Mouse (Mus musculus): ENCODE measurements around the gene Setd1b. TPM values are rescaled to one million over a fixed set of nuclear protein-coding genes. Genes with fewer than 3 reads are reported as not detected.
A peak's percentile ranks its signal among the peaks of the same experiment; 100 is the strongest.

Setd1b gene
- polyA plus RNA-seq, 1 experiment from 2014 or later: 9.8 TPM

GRCm38 (mm10) chr5:123109452-123110203, 32.4 kb upstream of the Setd1b start:
- WGBS: 33% methylated on average over 13 of the region's 13 CpGs
- peak; percentile 46; the same call in 1 of the 2 replicates for ATAC-seq (ENCODE audit: low FRiP score)
- peak overlapping the region; percentile 20; the same call in 1 of the 2 replicates for H3K4me2 ChIP-seq
- no peaks in the 10 kb centered on the region for H3K36me3 ChIP-seq (ENCODE audit: control insufficient read depth, insufficient read depth, low read length)
- no peak overlapping the region for H3K4me3 ChIP-seq (ENCODE audit: low read depth, low read length)
- no peaks in the 10 kb centered on the region for H3K9me3 ChIP-seq (ENCODE audit: control insufficient read depth, low read length)
- peaks cover 7% of the 10 kb centered on the region; the same call in 1 of the 2 replicates for H3K4me1 ChIP-seq (ENCODE audit: control insufficient read depth, insufficient read depth, low read length)
- peak overlapping the region; percentile 12; the same call in 1 of the 2 replicates for H3K9ac ChIP-seq (ENCODE audit: low read length)
- no peak overlapping the region for H3K27ac ChIP-seq (ENCODE audit: low read depth, low read length)
- DNase-seq (ENCODE audit: low spot score, missing footprints): peak; percentile 86
- no peaks in the 10 kb centered on the region for H3K27me3 ChIP-seq (ENCODE audit: control insufficient read depth, insufficient read depth, low read length)

- Histone ChIP-seq H3K27me3 (ENCODE audit: control insufficient read depth, insufficient read depth, low read length) (no peaks in the 10 kb centered on the region), H3K9ac (ENCODE audit: low read length) (0 out of 2 replicates have a peak overlapping the region, but pooled peaks have one; percentile 20), H3K4me3 (ENCODE audit: low read depth, low read length) (no peak overlapping the region), H3K27ac (ENCODE audit: low read depth, low read length) (no peak overlapping the region), H3K4me1 (ENCODE audit: control insufficient read depth, insufficient read depth, low read length) (peaks cover 7% of the 10 kb centered on the region; the same call in 1 of the 2 replicates), H3K4me2 (no peak overlapping the region), H3K36me3 (ENCODE audit: control insufficient read depth, insufficient read depth, low read length) (no peaks in the 10 kb centered on the region), H3K9me3 (ENCODE audit: control insufficient read depth, low read length) (no peaks in the 10 kb centered on the region)
- DNase-seq (ENCODE audit: low spot score, missing footprints): no peak
- 74% methylated on average over 13 of the region's 13 CpGs for WGBS
- no peak for ATAC-seq (ENCODE audit: low FRiP score)
These were observed 31.7 kb upstream of the Setd1b start for GRCm38 (mm10) chr5:123110296-123110721.

GRCm38 (mm10) chr5:123114109-123114508, 27.9 kb upstream of the Setd1b start:
- Histone ChIP-seq H3K36me3 (ENCODE audit: control insufficient read depth, insufficient read depth, low read length) (no peaks in the 10 kb centered on the region), H3K27ac (ENCODE audit: low read depth, low read length) (no peak overlapping the region), H3K4me1 (ENCODE audit: control insufficient read depth, insufficient read depth, low read length) (peaks cover 7% of the 10 kb centered on the region; the same call in 1 of the 2 replicates), H3K27me3 (ENCODE audit: control insufficient read depth, insufficient read depth, low read length) (no peaks in the 10 kb centered on the region), H3K4me2 (no peak overlapping the region), H3K4me3 (ENCODE audit: low read depth, low read length) (no peak overlapping the region), H3K9me3 (ENCODE audit: control insufficient read depth, low read length) (no peaks in the 10 kb centered on the region), H3K9ac (ENCODE audit: low read length) (no peak overlapping the region)
- ATAC-seq (ENCODE audit: low FRiP score) (no peak), DNase-seq (ENCODE audit: low spot score, missing footprints) (no peak)
- WGBS: 69% methylated on average over 11 of the region's 11 CpGs

- WGBS: 39% methylated on average over 7 of the region's 7 CpGs
- no peak overlapping the region for H3K4me2 ChIP-seq
- no peak overlapping the region for H3K9ac ChIP-seq (ENCODE audit: low read length)
- no peaks in the 10 kb centered on the region for H3K36me3 ChIP-seq (ENCODE audit: control insufficient read depth, insufficient read depth, low read length)
- ATAC-seq (ENCODE audit: low FRiP score) (0 out of 2 replicates have a peak, but pooled peaks have one; percentile 27), DNase-seq (ENCODE audit: low spot score, missing footprints) (no peak)
- H3K4me1 ChIP-seq (ENCODE audit: control insufficient read depth, insufficient read depth, low read length): peaks cover 2% of the 10 kb centered on the region; the same call in 1 of the 2 replicates
- H3K27me3 ChIP-seq (ENCODE audit: control insufficient read depth, insufficient read depth, low read length): no peaks in the 10 kb centered on the region
- H3K9me3 ChIP-seq (ENCODE audit: control insufficient read depth, low read length): no peaks in the 10 kb centered on the region
- H3K4me3 ChIP-seq (ENCODE audit: low read depth, low read length): no peak overlapping the region
- H3K27ac ChIP-seq (ENCODE audit: low read depth, low read length): no peak overlapping the region
These were observed 27.1 kb upstream of the Setd1b start for GRCm38 (mm10) chr5:123114924-123115323.

GRCm38 (mm10) chr5:123116080-123116479, 25.9 kb upstream of the Setd1b start:
- Histone ChIP-seq H3K4me1 (ENCODE audit: control insufficient read depth, insufficient read depth, low read length) (no peaks in the 10 kb centered on the region), H3K4me2 (no peak overlapping the region), H3K27ac (ENCODE audit: low read depth, low read length) (no peak overlapping the region), H3K9me3 (ENCODE audit: control insufficient read depth, low read length) (no peaks in the 10 kb centered on the region), H3K9ac (ENCODE audit: low read length) (no peak overlapping the region), H3K27me3 (ENCODE audit: control insufficient read depth, insufficient read depth, low read length) (no peaks in the 10 kb centered on the region), H3K36me3 (ENCODE audit: control insufficient read depth, insufficient read depth, low read length) (no peaks in the 10 kb centered on the region), H3K4me3 (ENCODE audit: low read depth, low read length) (no peak overlapping the region)
- DNase-seq (ENCODE audit: low spot score, missing footprints): no peak
- ATAC-seq (ENCODE audit: low FRiP score): no peak
- WGBS: 77% methylated on average over 8 of the region's 8 CpGs

GRCm38 (mm10) chr5:123117257-123117656, 24.7 kb upstream of the Setd1b start:
- WGBS: 22% methylated on average over 10 of the region's 10 CpGs
- H3K27me3 ChIP-seq (ENCODE audit: control insufficient read depth, insufficient read depth, low read length): no peaks in the 10 kb centered on the region

GRCm38 (mm10) chr5:123117773-123118172, 24.2 kb upstream of the Setd1b start:
- peaks cover 4% of the 10 kb centered on the region; the same call in 1 of the 2 replicates for H3K9me3 ChIP-seq (ENCODE audit: control insufficient read depth, low read length)
- no peak overlapping the region for H3K27ac ChIP-seq (ENCODE audit: low read depth, low read length)
- no peak overlapping the region for H3K9ac ChIP-seq (ENCODE audit: low read length)
- H3K4me1 ChIP-seq (ENCODE audit: control insufficient read depth, insufficient read depth, low read length): no peaks in the 10 kb centered on the region
- 89% methylated on average over 8 of the region's 8 CpGs for WGBS
- H3K27me3 ChIP-seq (ENCODE audit: control insufficient read depth, insufficient read depth, low read length): no peaks in the 10 kb centered on the region
- no peak overlapping the region for H3K4me2 ChIP-seq
- H3K36me3 ChIP-seq (ENCODE audit: control insufficient read depth, insufficient read depth, low read length): no peaks in the 10 kb centered on the region
- ATAC-seq (ENCODE audit: low FRiP score) (no peak), DNase-seq (ENCODE audit: low spot score, missing footprints) (no peak)
- H3K4me3 ChIP-seq (ENCODE audit: low read depth, low read length): no peak overlapping the region

More at GRCm38 (mm10) chr5:123117257-123117656, 24.7 kb upstream of the Setd1b start:
- Histone ChIP-seq H3K4me1 (ENCODE audit: control insufficient read depth, insufficient read depth, low read length) (no peaks in the 10 kb centered on the region), H3K4me2 (no peak overlapping the region), H3K36me3 (ENCODE audit: control insufficient read depth, insufficient read depth, low read length) (no peaks in the 10 kb centered on the region), H3K4me3 (ENCODE audit: low read depth, low read length) (no peak overlapping the region), H3K9ac (ENCODE audit: low read length) (no peak overlapping the region), H3K27ac (ENCODE audit: low read depth, low read length) (no peak overlapping the region), H3K9me3 (ENCODE audit: control insufficient read depth, low read length) (peaks cover 1% of the 10 kb centered on the region; the same call in 1 of the 2 replicates)
- DNase-seq (ENCODE audit: low spot score, missing footprints) (peak; percentile 99), ATAC-seq (ENCODE audit: low FRiP score) (peak; percentile 44; the same call in 1 of the 2 replicates)

- Histone ChIP-seq H3K27ac (ENCODE audit: low read depth, low read length) (no peak overlapping the region), H3K27me3 (ENCODE audit: control insufficient read depth, insufficient read depth, low read length) (no peaks in the 10 kb centered on the region), H3K9me3 (ENCODE audit: control insufficient read depth, low read length) (peaks cover 4% of the 10 kb centered on the region; the same call in 1 of the 2 replicates), H3K36me3 (ENCODE audit: control insufficient read depth, insufficient read depth, low read length) (no peaks in the 10 kb centered on the region), H3K4me2 (no peak overlapping the region), H3K4me3 (ENCODE audit: low read depth, low read length) (no peak overlapping the region), H3K4me1 (ENCODE audit: control insufficient read depth, insufficient read depth, low read length) (no peaks in the 10 kb centered on the region), H3K9ac (ENCODE audit: low read length) (no peak overlapping the region)
- DNase-seq (ENCODE audit: low spot score, missing footprints): no peak
- WGBS: 88% methylated on average over 10 of the region's 10 CpGs
- ATAC-seq (ENCODE audit: low FRiP score): no peak
These were observed 23.2 kb upstream of the Setd1b start for GRCm38 (mm10) chr5:123118826-123119225.

- H3K36me3 ChIP-seq (ENCODE audit: control insufficient read depth, insufficient read depth, low read length): no peaks in the 10 kb centered on the region
- H3K27ac ChIP-seq (ENCODE audit: low read depth, low read length): no peak overlapping the region
- H3K27me3 ChIP-seq (ENCODE audit: control insufficient read depth, insufficient read depth, low read length): no peaks in the 10 kb centered on the region
- 71% methylated on average over 7 of the region's 7 CpGs for WGBS
- H3K9me3 ChIP-seq (ENCODE audit: control insufficient read depth, low read length): peaks cover 4% of the 10 kb centered on the region; the same call in 1 of the 2 replicates
- H3K4me3 ChIP-seq (ENCODE audit: low read depth, low read length): no peak overlapping the region
- no peaks in the 10 kb centered on the region for H3K4me1 ChIP-seq (ENCODE audit: control insufficient read depth, insufficient read depth, low read length)
- H3K4me2 ChIP-seq: no peak overlapping the region
- H3K9ac ChIP-seq (ENCODE audit: low read length): no peak overlapping the region
- ATAC-seq (ENCODE audit: low FRiP score): no peak
- no peak for DNase-seq (ENCODE audit: low spot score, missing footprints)
These were observed 21.3 kb upstream of the Setd1b start for GRCm38 (mm10) chr5:123120624-123121215.
